Mouse (Mus musculus): ENCODE measurements around the gene Fbln2. TPM values are rescaled to one million over a fixed set of nuclear protein-coding genes. Genes with fewer than 3 reads are reported as not detected.
A peak's percentile ranks its signal among the peaks of the same experiment; 100 is the strongest.

Gene Fbln2
- polyA plus RNA-seq, 2 experiments = 219 to 294 TPM

DNA sequence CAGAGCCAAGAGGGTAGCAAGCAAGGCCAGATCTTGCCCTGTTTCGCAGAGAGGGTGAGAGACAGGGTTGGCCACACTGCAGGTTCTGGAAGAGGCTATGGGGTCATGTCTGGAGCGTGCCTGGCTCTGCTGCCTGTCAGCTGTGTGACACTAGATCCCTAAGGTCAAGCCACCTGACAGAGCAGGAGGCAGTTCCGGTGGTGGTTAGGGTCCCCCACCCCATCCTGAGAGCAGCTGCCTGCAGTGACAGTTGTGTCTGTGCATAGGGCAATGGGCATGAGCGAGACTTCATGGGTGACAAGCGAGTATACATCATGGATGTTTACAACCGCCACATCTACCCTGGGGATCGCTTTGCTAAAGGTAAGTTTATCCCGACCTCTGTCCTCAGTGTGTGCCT, 43.1 kb upstream of the Fbln2 start:
- Histone ChIP-seq H3K9ac (ENCODE audit: low read depth, low read length, severe bottlenecking) (no peak overlapping the region), H3K36me3 (ENCODE audit: control insufficient read depth, insufficient read depth, low read length) (peaks cover 45% of the 10 kb centered on the region), H3K27ac (replicated peaks; ENCODE audit: low read depth, low read length) (no peak overlapping the region), H3K27me3 (ENCODE audit: control insufficient read depth, insufficient read depth, low read length) (no peaks in the 10 kb centered on the region), H3K4me3 (replicated peaks; ENCODE audit: low read length) (no peak overlapping the region), H3K9me3 (ENCODE audit: control insufficient read depth, low read length) (no peaks in the 10 kb centered on the region), H3K4me2 (replicated peaks; ENCODE audit: low read depth, low read length, severe bottlenecking) (no peak overlapping the region), H3K4me1 (ENCODE audit: control insufficient read depth, insufficient read depth, low read length) (no peaks in the 10 kb centered on the region)
- ATAC-seq (ENCODE audit: low FRiP score, low read depth) (no peak), DNase-seq (ENCODE audit: low spot score) (no peak)
- TF ChIP-seq POLR2A (IDR thresholded peaks at IDR 0.05; ENCODE audit: borderline replicate concordance, extremely low read depth, insufficient read depth, insufficient read length) = no peak
- WGBS = 86% methylated on average over 8 of the region's 8 CpGs

DNA sequence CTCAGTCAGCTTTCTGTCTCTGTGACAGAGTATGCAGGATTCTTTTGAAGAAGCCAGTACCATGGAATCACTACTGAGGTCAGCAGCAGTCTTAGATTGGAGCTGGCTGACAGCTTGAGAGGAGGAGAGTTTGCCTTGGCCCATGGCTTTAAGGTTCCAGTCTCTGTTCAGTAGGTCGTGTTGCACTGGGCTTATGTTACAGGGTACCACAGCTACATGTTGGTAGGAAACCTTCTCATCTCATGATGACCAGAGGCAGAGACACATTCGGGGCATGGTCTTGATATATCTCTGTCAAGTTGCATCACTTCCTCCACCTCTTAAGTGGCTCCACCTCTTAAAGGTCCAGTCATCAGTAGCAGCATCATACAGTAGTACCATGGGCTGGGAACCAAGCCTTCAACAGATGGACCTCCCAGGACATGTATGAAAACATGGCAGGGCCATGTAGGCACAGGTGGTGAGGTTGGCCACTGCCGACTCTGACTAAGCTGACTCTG, 40.8 kb upstream of the Fbln2 start:
- Histone ChIP-seq H3K4me2 (replicated peaks; ENCODE audit: low read depth, low read length, severe bottlenecking) (no peak overlapping the region), H3K27me3 (ENCODE audit: control insufficient read depth, insufficient read depth, low read length) (no peaks in the 10 kb centered on the region), H3K27ac (replicated peaks; ENCODE audit: low read depth, low read length) (no peak overlapping the region), H3K4me3 (replicated peaks; ENCODE audit: low read length) (no peak overlapping the region), H3K9ac (ENCODE audit: low read depth, low read length, severe bottlenecking) (no peak overlapping the region), H3K36me3 (ENCODE audit: control insufficient read depth, insufficient read depth, low read length) (peaks cover 38% of the 10 kb centered on the region), H3K9me3 (ENCODE audit: control insufficient read depth, low read length) (no peaks in the 10 kb centered on the region), H3K4me1 (ENCODE audit: control insufficient read depth, insufficient read depth, low read length) (no peaks in the 10 kb centered on the region)
- 85% methylated on average over 3 of the region's 3 CpGs for WGBS
- no peak for TF ChIP-seq POLR2A (IDR thresholded peaks at IDR 0.05; ENCODE audit: borderline replicate concordance, extremely low read depth, insufficient read depth, insufficient read length)
- no peak for DNase-seq (ENCODE audit: low spot score)
- ATAC-seq (ENCODE audit: low FRiP score, low read depth) = no peak

- DNase-seq (ENCODE audit: low spot score) (no peak), ATAC-seq (ENCODE audit: low FRiP score, low read depth) (no peak)
- Histone ChIP-seq H3K27me3 (ENCODE audit: control insufficient read depth, insufficient read depth, low read length) (no peaks in the 10 kb centered on the region), H3K4me3 (replicated peaks; ENCODE audit: low read length) (no peak overlapping the region), H3K4me2 (replicated peaks; ENCODE audit: low read depth, low read length, severe bottlenecking) (no peak overlapping the region), H3K4me1 (ENCODE audit: control insufficient read depth, insufficient read depth, low read length) (no peaks in the 10 kb centered on the region), H3K9ac (ENCODE audit: low read depth, low read length, severe bottlenecking) (no peak overlapping the region), H3K27ac (replicated peaks; ENCODE audit: low read depth, low read length) (no peak overlapping the region), H3K9me3 (ENCODE audit: control insufficient read depth, low read length) (no peaks in the 10 kb centered on the region), H3K36me3 (ENCODE audit: control insufficient read depth, insufficient read depth, low read length) (peaks cover 33% of the 10 kb centered on the region)
- 81% methylated on average over 2 of the region's 2 CpGs for WGBS
- no peak for TF ChIP-seq POLR2A (IDR thresholded peaks at IDR 0.05; ENCODE audit: borderline replicate concordance, extremely low read depth, insufficient read depth, insufficient read length)
Measured at GRCm38 (mm10) chr6:91172381-91172780, 39.9 kb upstream of the Fbln2 start.

- no peak overlapping the region for H3K4me2 ChIP-seq (replicated peaks; ENCODE audit: low read depth, low read length, severe bottlenecking)
- no peak overlapping the region for H3K9ac ChIP-seq (ENCODE audit: low read depth, low read length, severe bottlenecking)
- H3K27me3 ChIP-seq (ENCODE audit: control insufficient read depth, insufficient read depth, low read length) = no peaks in the 10 kb centered on the region
- no peaks in the 10 kb centered on the region for H3K9me3 ChIP-seq (ENCODE audit: control insufficient read depth, low read length)
- WGBS = 56% methylated on average over 7 of the region's 7 CpGs
- DNase-seq (ENCODE audit: low spot score) (peak; percentile 73), ATAC-seq (ENCODE audit: low FRiP score, low read depth) (peak; percentile 71)
- peaks cover 33% of the 10 kb centered on the region for H3K36me3 ChIP-seq (ENCODE audit: control insufficient read depth, insufficient read depth, low read length)
- no peaks in the 10 kb centered on the region for H3K4me1 ChIP-seq (ENCODE audit: control insufficient read depth, insufficient read depth, low read length)
- no peak overlapping the region for H3K27ac ChIP-seq (replicated peaks; ENCODE audit: low read depth, low read length)
- no peak overlapping the region for H3K4me3 ChIP-seq (replicated peaks; ENCODE audit: low read length)
- no peak for TF ChIP-seq POLR2A (IDR thresholded peaks at IDR 0.05; ENCODE audit: borderline replicate concordance, extremely low read depth, insufficient read depth, insufficient read length)
Measured at GRCm38 (mm10) chr6:91173221-91173880, 38.9 kb upstream of the Fbln2 start.

GRCm38 (mm10) chr6:91174211-91174610, 38.0 kb upstream of the Fbln2 start:
- no peak for ATAC-seq (ENCODE audit: low FRiP score, low read depth)
- no peak overlapping the region for H3K4me2 ChIP-seq (replicated peaks; ENCODE audit: low read depth, low read length, severe bottlenecking)
- no peak overlapping the region for H3K9ac ChIP-seq (ENCODE audit: low read depth, low read length, severe bottlenecking)
- H3K9me3 ChIP-seq (ENCODE audit: control insufficient read depth, low read length) = no peaks in the 10 kb centered on the region
- no peak overlapping the region for H3K27ac ChIP-seq (replicated peaks; ENCODE audit: low read depth, low read length)
- no peak for TF ChIP-seq POLR2A (IDR thresholded peaks at IDR 0.05; ENCODE audit: borderline replicate concordance, extremely low read depth, insufficient read depth, insufficient read length)
- H3K27me3 ChIP-seq (ENCODE audit: control insufficient read depth, insufficient read depth, low read length) = no peaks in the 10 kb centered on the region
- H3K4me3 ChIP-seq (replicated peaks; ENCODE audit: low read length) = no peak overlapping the region
- DNase-seq (ENCODE audit: low spot score) = no peak
- no peaks in the 10 kb centered on the region for H3K4me1 ChIP-seq (ENCODE audit: control insufficient read depth, insufficient read depth, low read length)
- 89% methylated on average over 3 of the region's 3 CpGs for WGBS
- peaks cover 28% of the 10 kb centered on the region for H3K36me3 ChIP-seq (ENCODE audit: control insufficient read depth, insufficient read depth, low read length)

Data from limb, embryonic 14.5 days (tissue).